Mouse (Mus musculus) heart, embryonic 13.5 days (tissue): ENCODE data around the gene Mgat4c. TPM values are rescaled to one million over a fixed set of nuclear protein-coding genes. Genes with fewer than 3 reads are reported as not detected.

Source experiments
- ATAC-seq: fragments of 200-750 bp; cut with Nextera tagmentation; 2 replicates; pipeline ENCODE4 v1.8.0; 2017; ENCODE audit warnings: moderate TSS enrichment; ENCODE audit not compliant: insufficient number of reproducible peaks, low FRiP score, low TSS enrichment; ENCODE audit errors: extremely low read depth
- H3K27ac ChIP-seq: fragments of 300-500 bp; sonication (generic); replicated peaks from 2 replicates; pipeline ENCODE4 v1.5.1; 2015; ENCODE audit warnings: moderate library complexity, mild to moderate bottlenecking, inconsistent platforms
- H3K27me3 ChIP-seq: fragments of 300-500 bp; sonication (generic); replicated peaks from 2 replicates; pipeline ENCODE4 v1.6.1; 2015; ENCODE audit warnings: mild to moderate bottlenecking, inconsistent platforms
- H3K36me3 ChIP-seq: fragments of 300-500 bp; sonication (generic); 2 replicates; pipeline ENCODE4 v1.6.1; 2015; ENCODE audit warnings: mild to moderate bottlenecking, inconsistent platforms
- H3K4me1 ChIP-seq: fragments of 300-500 bp; sonication (generic); 2 replicates; pipeline ENCODE4 v1.6.1; 2015; ENCODE audit warnings: inconsistent platforms
- H3K4me2 ChIP-seq: fragments of 300-500 bp; sonication (generic); 2 replicates; pipeline ENCODE4 v1.6.1; 2015; ENCODE audit warnings: inconsistent platforms, mild to moderate bottlenecking, moderate library complexity
- H3K4me3 ChIP-seq: fragments of 300-500 bp; sonication (generic); 2 replicates; pipeline ENCODE4 v1.5.1; 2015; ENCODE audit warnings: moderate library complexity, mild to moderate bottlenecking, inconsistent platforms
- H3K9ac ChIP-seq: fragments of 300-500 bp; sonication (generic); 2 replicates; pipeline ENCODE4 v1.6.1; 2015; ENCODE audit warnings: inconsistent platforms, mild to moderate bottlenecking, moderate library complexity
- H3K9me3 ChIP-seq: fragments of 300-500 bp; sonication (generic); 2 replicates; pipeline ENCODE4 v1.6.1; 2016; ENCODE audit warnings: inconsistent platforms
- WGBS: fragments of 180-500 bp; shearing (Covaris S2); methylation state at CpG from one replicate; pipeline ENCODE4 v1.1.7; 2015; ENCODE audit warnings: mixed read lengths; 5-methylcytosine and 5-hydroxymethylcytosine counted together
- polyA plus RNA-seq: library from polyadenylated mRNA; unstranded; fragments of >200 nt; fragmentation: Nextera tagmentation; extraction: Ambion mirVana; gene quantifications from 2 replicates; pipeline ENCODE4 v1.2.1, GENCODE M21; 2015

The Mgat4c gene
- polyA plus RNA-seq, result 0.36 and 0.40 TPM in 2 replicates

DNA sequence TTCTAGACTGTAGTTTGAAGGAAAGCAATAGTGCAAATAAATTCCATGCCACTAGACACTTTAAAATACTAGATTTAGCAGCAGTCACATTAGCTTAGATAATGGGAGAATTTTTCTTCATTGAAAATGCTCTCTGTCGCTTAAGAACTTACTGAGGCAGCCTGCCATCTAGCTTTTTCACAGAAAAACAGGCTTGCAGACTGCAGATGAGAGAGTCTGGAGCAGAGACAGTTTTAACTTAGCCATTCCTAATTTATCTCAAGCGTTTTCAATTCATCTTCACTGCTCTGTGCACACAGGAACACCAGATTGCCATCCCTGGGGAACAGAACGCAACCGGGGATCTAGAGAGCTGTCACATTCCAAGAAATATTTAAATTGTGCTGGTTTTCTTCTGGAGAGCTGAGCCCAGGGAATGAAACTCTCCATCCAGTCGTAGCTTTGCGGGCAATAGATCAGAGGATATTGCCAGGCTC, at the start of gene Mgat4c:
Gene Mgat4c, plus strand, starts transcription at position 51 of the 476 bp plus-strand sequence.
- Histone ChIP-seq H3K4me3 (no peak within 1 kb of the TSS), H3K4me2 (no peak within 1 kb of the TSS), H3K27ac (no peak within 1 kb of the TSS), H3K4me1 (no peaks in the 10 kb centered on the region), H3K9me3 (no peaks in the 10 kb centered on the region), H3K27me3 (no peaks in the 10 kb centered on the region), H3K9ac (no peak within 1 kb of the TSS), H3K36me3 (no peaks in the 10 kb centered on the region)
- no peak for ATAC-seq
- 61% methylated on average over 6 of the region's 6 CpGs for WGBS

- H3K4me3 ChIP-seq, result no peak overlapping the region
- no peaks in the 10 kb centered on the region for H3K4me1 ChIP-seq
- no peaks in the 10 kb centered on the region for H3K27me3 ChIP-seq
- no peaks in the 10 kb centered on the region for H3K9me3 ChIP-seq
- H3K4me2 ChIP-seq, result no peak overlapping the region
- H3K9ac ChIP-seq, result no peak overlapping the region
- no peak for ATAC-seq
- H3K27ac ChIP-seq, result no peak overlapping the region
- WGBS, result 67% methylated on average over 6 of the region's 6 CpGs
- no peaks in the 10 kb centered on the region for H3K36me3 ChIP-seq
Measured at GRCm38 (mm10) chr10:101635266-101635665, 46.0 kb upstream of the Mgat4c start.

GRCm38 (mm10) chr10:101641048-101641447, 40.2 kb upstream of the Mgat4c start:
- H3K4me1 ChIP-seq, result no peaks in the 10 kb centered on the region
- no peak for ATAC-seq
- WGBS, result 72% methylated on average over 2 of the region's 2 CpGs

DNA sequence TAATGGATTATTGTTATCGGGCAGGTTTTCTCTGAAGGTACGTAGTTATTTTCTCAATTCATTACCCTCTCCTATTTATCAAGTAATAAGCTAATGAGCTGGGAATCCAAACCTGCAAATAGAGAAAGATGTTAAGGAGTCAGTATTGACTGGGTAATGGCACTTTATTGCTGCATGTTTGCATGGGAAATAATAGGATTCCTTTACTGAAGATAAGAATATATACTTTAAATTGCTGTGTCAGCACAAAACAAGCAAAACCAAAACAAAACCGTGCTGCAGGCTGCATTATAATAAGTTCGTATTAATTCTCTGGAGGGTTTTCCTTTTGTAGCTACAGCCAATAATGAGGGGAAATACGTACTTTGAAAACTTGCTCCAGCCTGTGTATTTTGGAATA, 627 bp downstream of the Mgat4c start:
- Histone ChIP-seq H3K9me3 (no peaks in the 10 kb centered on the region), H3K9ac (no peak overlapping the region), H3K4me3 (no peak overlapping the region), H3K36me3 (no peaks in the 10 kb centered on the region), H3K27me3 (no peaks in the 10 kb centered on the region), H3K4me2 (no peak overlapping the region), H3K27ac (no peak overlapping the region), H3K4me1 (no peaks in the 10 kb centered on the region)
- ATAC-seq, result no peak
- 79% methylated on average over 5 of the region's 5 CpGs for WGBS

More at GRCm38 (mm10) chr10:101641048-101641447, 40.2 kb upstream of the Mgat4c start:
- no peaks in the 10 kb centered on the region for H3K27me3 ChIP-seq
- no peak overlapping the region for H3K27ac ChIP-seq
- H3K36me3 ChIP-seq, result no peaks in the 10 kb centered on the region
- H3K4me2 ChIP-seq, result no peak overlapping the region
- no peak overlapping the region for H3K9ac ChIP-seq
- no peak overlapping the region for H3K4me3 ChIP-seq
- H3K9me3 ChIP-seq, result no peaks in the 10 kb centered on the region

GRCm38 (mm10) chr10:101761828-101762227, 80.5 kb downstream of the Mgat4c start:
- Histone ChIP-seq H3K36me3 (no peaks in the 10 kb centered on the region), H3K9ac (no peak overlapping the region), H3K4me3 (no peak overlapping the region), H3K4me2 (no peak overlapping the region), H3K27ac (no peak overlapping the region), H3K4me1 (no peaks in the 10 kb centered on the region), H3K27me3 (no peaks in the 10 kb centered on the region), H3K9me3 (no peaks in the 10 kb centered on the region)
- ATAC-seq, result no peak
- 65% methylated on average over 3 of the region's 3 CpGs for WGBS

DNA sequence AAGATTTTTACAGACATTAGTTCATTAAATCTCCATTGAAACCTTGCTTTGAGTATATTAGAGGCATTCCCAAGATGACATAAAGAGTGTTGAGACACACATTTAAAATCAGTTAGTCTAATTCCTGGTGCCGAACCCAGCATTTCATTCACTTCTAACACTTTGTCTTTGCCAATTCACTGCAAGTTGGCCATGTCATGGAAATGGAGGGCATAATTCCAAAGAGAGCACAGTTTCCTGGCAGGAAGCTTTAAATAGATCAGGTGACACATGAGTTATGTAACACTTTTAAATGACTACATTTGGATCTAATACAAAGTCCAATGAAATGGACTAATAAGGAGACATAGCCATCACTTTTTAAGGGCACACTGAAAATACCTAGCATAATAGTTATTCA, 89.4 kb downstream of the Mgat4c start:
- ATAC-seq, result no peak
- H3K9ac ChIP-seq, result no peak overlapping the region
- no peak overlapping the region for H3K27ac ChIP-seq
- H3K4me2 ChIP-seq, result no peak overlapping the region
- H3K4me3 ChIP-seq, result no peak overlapping the region
- H3K36me3 ChIP-seq, result no peaks in the 10 kb centered on the region
- no peaks in the 10 kb centered on the region for H3K4me1 ChIP-seq
- WGBS, result 72% methylated on average over 1 of the region's 1 CpGs
- no peaks in the 10 kb centered on the region for H3K9me3 ChIP-seq
- H3K27me3 ChIP-seq, result no peaks in the 10 kb centered on the region

DNA sequence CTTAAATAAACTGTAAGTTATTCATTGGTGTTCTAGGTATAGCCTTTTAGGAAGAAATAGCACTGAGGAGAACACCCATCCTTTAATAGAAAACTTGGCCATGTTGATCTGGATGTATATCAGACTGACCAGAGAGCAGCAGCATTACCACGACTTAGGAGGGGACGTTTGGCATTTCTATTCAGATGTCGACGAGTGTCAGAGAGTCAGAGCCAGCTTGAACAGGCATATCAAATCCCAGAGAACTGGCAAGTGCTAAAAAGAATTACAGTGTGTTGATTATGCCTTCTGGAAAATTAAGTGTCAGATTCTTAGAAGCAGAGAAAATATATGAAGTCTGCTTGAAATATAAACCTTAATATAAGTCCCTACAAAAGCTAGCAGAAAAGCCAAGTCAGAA, 89.9 kb downstream of the Mgat4c start:
- no peak for ATAC-seq
- Histone ChIP-seq H3K27me3 (no peaks in the 10 kb centered on the region), H3K4me1 (no peaks in the 10 kb centered on the region), H3K27ac (no peak overlapping the region), H3K36me3 (no peaks in the 10 kb centered on the region), H3K4me3 (no peak overlapping the region), H3K9ac (no peak overlapping the region), H3K4me2 (no peak overlapping the region), H3K9me3 (no peaks in the 10 kb centered on the region)
- WGBS, result 64% methylated on average over 4 of the region's 4 CpGs

- no peaks in the 10 kb centered on the region for H3K36me3 ChIP-seq
- H3K27ac ChIP-seq, result no peak overlapping the region
- ATAC-seq, result no peak
- 60% methylated on average over 3 of the region's 3 CpGs for WGBS
- no peak overlapping the region for H3K9ac ChIP-seq
- no peak overlapping the region for H3K4me3 ChIP-seq
- H3K27me3 ChIP-seq, result no peaks in the 10 kb centered on the region
- H3K9me3 ChIP-seq, result no peaks in the 10 kb centered on the region
- no peaks in the 10 kb centered on the region for H3K4me1 ChIP-seq
- H3K4me2 ChIP-seq, result no peak overlapping the region
Measured at GRCm38 (mm10) chr10:101783161-101783744, 102.0 kb downstream of the Mgat4c start.

- Histone ChIP-seq H3K27ac (no peak overlapping the region), H3K27me3 (no peaks in the 10 kb centered on the region), H3K4me1 (no peaks in the 10 kb centered on the region), H3K36me3 (no peaks in the 10 kb centered on the region), H3K4me3 (no peak overlapping the region), H3K9me3 (no peaks in the 10 kb centered on the region), H3K9ac (no peak overlapping the region), H3K4me2 (no peak overlapping the region)
- WGBS, result 78% methylated on average over 1 of the region's 1 CpGs
- ATAC-seq, result no peak
Measured at GRCm38 (mm10) chr10:101795507-101795906, 114.2 kb downstream of the Mgat4c start.

DNA sequence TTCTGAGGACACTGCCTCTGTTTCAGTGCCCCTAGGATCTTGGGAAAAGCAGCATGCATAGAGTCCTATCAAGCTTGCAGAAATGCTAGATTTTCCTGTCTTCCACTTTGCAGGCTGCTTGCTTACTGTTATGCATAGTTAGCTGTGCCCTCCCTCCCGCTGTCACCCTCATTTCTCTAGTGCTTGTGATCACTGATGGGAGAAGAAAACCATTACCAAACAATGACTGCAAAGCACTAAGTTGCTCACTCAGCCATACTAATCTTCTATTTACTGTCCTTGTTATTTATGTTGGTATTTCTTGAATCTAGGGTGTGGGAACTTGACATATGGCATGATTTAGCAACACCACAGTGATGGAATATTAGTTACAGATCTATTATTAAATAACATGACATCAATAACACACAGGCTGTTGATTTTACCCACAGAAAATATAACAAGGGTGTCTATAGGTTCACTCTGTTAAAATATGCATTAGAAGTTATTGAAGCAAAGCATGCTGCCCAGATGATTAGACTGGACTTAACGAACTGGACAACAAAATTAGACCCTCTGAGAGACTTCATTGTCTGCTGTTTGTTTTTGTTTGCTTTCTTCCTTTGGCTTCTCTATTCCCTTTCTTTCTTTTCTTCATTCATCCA, 117.7 kb downstream of the Mgat4c start:
- no peak overlapping the region for H3K9ac ChIP-seq
- H3K4me3 ChIP-seq, result no peak overlapping the region
- H3K4me2 ChIP-seq, result no peak overlapping the region
- H3K36me3 ChIP-seq, result no peaks in the 10 kb centered on the region
- H3K9me3 ChIP-seq, result no peaks in the 10 kb centered on the region
- ATAC-seq, result no peak
- no peaks in the 10 kb centered on the region for H3K27me3 ChIP-seq
- no peaks in the 10 kb centered on the region for H3K4me1 ChIP-seq
- WGBS, result 61% methylated on average over 2 of the region's 2 CpGs
- no peak overlapping the region for H3K27ac ChIP-seq

GRCm38 (mm10) chr10:101808768-101809167, 127.5 kb downstream of the Mgat4c start:
- H3K4me2 ChIP-seq, result no peak overlapping the region
- H3K27me3 ChIP-seq, result no peaks in the 10 kb centered on the region
- WGBS, result 80% methylated on average over 2 of the region's 2 CpGs
- no peak overlapping the region for H3K9ac ChIP-seq
- ATAC-seq, result no peak
- no peaks in the 10 kb centered on the region for H3K9me3 ChIP-seq
- H3K36me3 ChIP-seq, result no peaks in the 10 kb centered on the region
- no peak overlapping the region for H3K27ac ChIP-seq
- H3K4me3 ChIP-seq, result no peak overlapping the region
- H3K4me1 ChIP-seq, result no peaks in the 10 kb centered on the region

- Histone ChIP-seq H3K36me3 (no peaks in the 10 kb centered on the region), H3K4me1 (no peaks in the 10 kb centered on the region), H3K27me3 (no peaks in the 10 kb centered on the region), H3K4me3 (no peak overlapping the region), H3K4me2 (no peak overlapping the region), H3K9ac (no peak overlapping the region), H3K9me3 (no peaks in the 10 kb centered on the region), H3K27ac (no peak overlapping the region)
- ATAC-seq, result no peak
- 72% methylated on average over 5 of the region's 5 CpGs for WGBS
Measured at GRCm38 (mm10) chr10:101816902-101817301, 135.6 kb downstream of the Mgat4c start.
